Mouse (Mus musculus): ENCODE data around the gene Tmcc1. TPM values are rescaled to one million over a fixed set of nuclear protein-coding genes. Genes with fewer than 3 reads are reported as not detected.
"Not testable (repeated sequence)": the region's sequence is repeated elsewhere in the genome, so short reads cannot be mapped to it uniquely, and the experiment has no call there.

Gene Tmcc1
- polyA plus RNA-seq, 1 experiment from 2014 or later: 14.4 TPM

GRCm38 (mm10) chr6:116070558-116070957, 122.7 kb downstream of the Tmcc1 start:
- Histone ChIP-seq H3K27ac (no peak overlapping the region), H3K27me3 (no peaks in the 10 kb centered on the region), H3K4me3 (replicated peaks) (no peak overlapping the region), H3K9me3 (replicated peaks) (no peaks in the 10 kb centered on the region), H3K9ac (no peak overlapping the region), H3K4me1 (peaks cover 16% of the 10 kb centered on the region), H3K4me2 (no peak overlapping the region), H3K36me3 (no peaks in the 10 kb centered on the region)
- 92% methylated on average over 3 of the region's 3 CpGs for WGBS
- ATAC-seq (replicated peaks; ENCODE audit: low FRiP score): no peak

GRCm38 (mm10) chr6:116063516-116063915, 129.8 kb downstream of the Tmcc1 start:
- Histone ChIP-seq H3K4me1 (0 out of 2 replicates have a peak, but pooled peaks cover 4% of the 10 kb centered on the region), H3K4me3 (replicated peaks) (no peak overlapping the region), H3K27me3 (no peaks in the 10 kb centered on the region), H3K4me2 (no peak overlapping the region), H3K9me3 (replicated peaks) (no peaks in the 10 kb centered on the region), H3K27ac (no peak overlapping the region), H3K9ac (no peak overlapping the region), H3K36me3 (no peaks in the 10 kb centered on the region)
- no peak for ATAC-seq (replicated peaks; ENCODE audit: low FRiP score)
- 83% methylated on average over 1 of the region's 1 CpGs for WGBS

- H3K4me3 ChIP-seq (replicated peaks): not testable (repeated sequence)
These were observed 133.7 kb downstream of the Tmcc1 start for GRCm38 (mm10) chr6:116059542-116059941.

GRCm38 (mm10) chr6:116058541-116059300, 134.6 kb downstream of the Tmcc1 start:
- no peak overlapping the region for H3K27ac ChIP-seq
- H3K9ac ChIP-seq: no peak overlapping the region
- ATAC-seq (replicated peaks; ENCODE audit: low FRiP score): no peak
- H3K9me3 ChIP-seq (replicated peaks): no peaks in the 10 kb centered on the region
- no peak overlapping the region for H3K4me2 ChIP-seq
- H3K36me3 ChIP-seq: no peaks in the 10 kb centered on the region
- peaks cover 8% of the 10 kb centered on the region; the same call in 1 of the 2 replicates for H3K4me1 ChIP-seq
- WGBS: 67% methylated on average over 3 of the region's 3 CpGs
- no peaks in the 10 kb centered on the region for H3K27me3 ChIP-seq
- no peak overlapping the region for H3K4me3 ChIP-seq (replicated peaks)

More at GRCm38 (mm10) chr6:116059542-116059941, 133.7 kb downstream of the Tmcc1 start:
- H3K4me2 ChIP-seq; H3K27ac ChIP-seq; H3K9ac ChIP-seq; H3K4me1 ChIP-seq; ATAC-seq (replicated peaks; ENCODE audit: low FRiP score); H3K36me3 ChIP-seq; H3K9me3 ChIP-seq (replicated peaks); H3K27me3 ChIP-seq: not testable (repeated sequence)

- Histone ChIP-seq H3K27me3 (no peaks in the 10 kb centered on the region), H3K4me3 (replicated peaks) (no peak overlapping the region), H3K4me2 (no peak overlapping the region), H3K27ac (no peak overlapping the region), H3K36me3 (no peaks in the 10 kb centered on the region), H3K9me3 (replicated peaks) (no peaks in the 10 kb centered on the region), H3K9ac (no peak overlapping the region), H3K4me1 (peaks cover 8% of the 10 kb centered on the region; the same call in 1 of the 2 replicates)
- 32% methylated on average over 13 of the region's 13 CpGs for WGBS
- no peak for ATAC-seq (replicated peaks; ENCODE audit: low FRiP score)
These were observed 136.5 kb downstream of the Tmcc1 start for GRCm38 (mm10) chr6:116056676-116057264.

- H3K4me1 ChIP-seq: peaks cover 8% of the 10 kb centered on the region; the same call in 1 of the 2 replicates
- 92% methylated on average over 2 of the region's 2 CpGs for WGBS
- ATAC-seq (replicated peaks; ENCODE audit: low FRiP score): no peak
- no peaks in the 10 kb centered on the region for H3K9me3 ChIP-seq (replicated peaks)
- no peak overlapping the region for H3K27ac ChIP-seq
- H3K4me2 ChIP-seq: no peak overlapping the region
- no peaks in the 10 kb centered on the region for H3K36me3 ChIP-seq
- H3K4me3 ChIP-seq (replicated peaks): no peak overlapping the region
- H3K9ac ChIP-seq: no peak overlapping the region
- H3K27me3 ChIP-seq: no peaks in the 10 kb centered on the region
These were observed 137.5 kb downstream of the Tmcc1 start for GRCm38 (mm10) chr6:116055766-116056165.

GRCm38 (mm10) chr6:116055001-116055471, 138.2 kb downstream of the Tmcc1 start:
- H3K4me1 ChIP-seq: peaks cover 8% of the 10 kb centered on the region; the same call in 1 of the 2 replicates
- H3K9ac ChIP-seq: no peak overlapping the region
- no peak overlapping the region for H3K4me3 ChIP-seq (replicated peaks)
- no peak overlapping the region for H3K27ac ChIP-seq
- no peaks in the 10 kb centered on the region for H3K27me3 ChIP-seq
- WGBS: 92% methylated on average over 1 of the region's 1 CpGs
- H3K4me2 ChIP-seq: no peak overlapping the region
- no peaks in the 10 kb centered on the region for H3K9me3 ChIP-seq (replicated peaks)
- no peaks in the 10 kb centered on the region for H3K36me3 ChIP-seq
- ATAC-seq (replicated peaks; ENCODE audit: low FRiP score): no peak

- Histone ChIP-seq H3K9ac (no peak overlapping the region), H3K4me1 (no peaks in the 10 kb centered on the region), H3K9me3 (replicated peaks) (no peaks in the 10 kb centered on the region), H3K27ac (no peak overlapping the region), H3K4me2 (no peak overlapping the region), H3K27me3 (no peaks in the 10 kb centered on the region), H3K4me3 (replicated peaks) (no peak overlapping the region), H3K36me3 (peaks cover 7% of the 10 kb centered on the region)
- 63% methylated on average over 1 of the region's 1 CpGs for WGBS
- ATAC-seq (replicated peaks; ENCODE audit: low FRiP score): no peak
These were observed 145.4 kb downstream of the Tmcc1 start for GRCm38 (mm10) chr6:116047896-116048295.

GRCm38 (mm10) chr6:116047366-116047765, 145.9 kb downstream of the Tmcc1 start:
- 69% methylated on average over 3 of the region's 3 CpGs for WGBS
- Histone ChIP-seq H3K4me3 (replicated peaks) (no peak overlapping the region), H3K4me2 (no peak overlapping the region), H3K27ac (no peak overlapping the region), H3K9ac (no peak overlapping the region), H3K36me3 (peaks cover 13% of the 10 kb centered on the region), H3K4me1 (no peaks in the 10 kb centered on the region), H3K27me3 (no peaks in the 10 kb centered on the region), H3K9me3 (replicated peaks) (peaks cover 3% of the 10 kb centered on the region; the same call in 1 of the 2 replicates)
- ATAC-seq (replicated peaks; ENCODE audit: low FRiP score): no peak

GRCm38 (mm10) chr6:116044039-116044438, 149.2 kb downstream of the Tmcc1 start:
- WGBS: 73% methylated on average over 2 of the region's 2 CpGs
- Histone ChIP-seq H3K4me2 (no peak overlapping the region), H3K27me3 (no peaks in the 10 kb centered on the region), H3K36me3 (peaks cover 18% of the 10 kb centered on the region), H3K9ac (no peak overlapping the region), H3K4me3 (replicated peaks) (no peak overlapping the region), H3K27ac (no peak overlapping the region), H3K9me3 (replicated peaks) (peaks cover 3% of the 10 kb centered on the region; the same call in 1 of the 2 replicates), H3K4me1 (no peaks in the 10 kb centered on the region)
- ATAC-seq (replicated peaks; ENCODE audit: low FRiP score): no peak

GRCm38 (mm10) chr6:116038222-116038621, 155.1 kb downstream of the Tmcc1 start:
- 79% methylated on average over 2 of the region's 2 CpGs for WGBS
- Histone ChIP-seq H3K27me3 (no peaks in the 10 kb centered on the region), H3K36me3 (peaks cover 14% of the 10 kb centered on the region), H3K9me3 (replicated peaks) (peaks cover 3% of the 10 kb centered on the region; the same call in 1 of the 2 replicates), H3K4me2 (no peak overlapping the region), H3K9ac (no peak overlapping the region), H3K4me1 (no peaks in the 10 kb centered on the region), H3K4me3 (replicated peaks) (no peak overlapping the region), H3K27ac (no peak overlapping the region)
- ATAC-seq (replicated peaks; ENCODE audit: low FRiP score): no peak

GRCm38 (mm10) chr6:116037281-116037831, 155.9 kb downstream of the Tmcc1 start:
- no peak overlapping the region for H3K27ac ChIP-seq
- no peaks in the 10 kb centered on the region for H3K4me1 ChIP-seq
- H3K27me3 ChIP-seq: no peaks in the 10 kb centered on the region
- H3K9ac ChIP-seq: no peak overlapping the region
- H3K4me3 ChIP-seq (replicated peaks): no peak overlapping the region
- WGBS: 83% methylated on average over 5 of the region's 5 CpGs
- no peak overlapping the region for H3K4me2 ChIP-seq
- H3K9me3 ChIP-seq (replicated peaks): no peaks in the 10 kb centered on the region
- ATAC-seq (replicated peaks; ENCODE audit: low FRiP score): no peak
- peaks cover 6% of the 10 kb centered on the region for H3K36me3 ChIP-seq

Data from kidney, embryonic 15.5 days (tissue).